In genomic region chr10:77638956-77639355, GRCm38 (mm10) we compare ENCODE assay signal across 20 mouse cellular contexts. TPM values are rescaled to one million over a fixed set of nuclear protein-coding genes. Genes with fewer than 3 reads are reported as not detected.
DNase-seq lines count a peak whose midpoint lies in the region; ATAC-seq lines count a peak whose summit lies in the region.
"Had no signal": no experiment of that assay in that cellular context is flagged by ENCODE, and none has a peak within 500 bp of the region (broad histone marks: within the 10 kb centered on the region; RNA-seq: fewer than 3 reads in every experiment).

No protein-coding gene starts in this region.

- H3K9ac ChIP-seq in heart, embryonic 12.5 days = no peak overlapping the region
- H3K9ac ChIP-seq: embryonic facial prominence, embryonic 13.5 days; forebrain, embryonic 15.5 days; hindbrain, embryonic 14.5 days; liver, embryonic 12.5 days; midbrain, embryonic 12.5 days; stomach, embryonic 15.5 days had no signal

- peak; percentile 60 for ATAC-seq in heart, embryonic 12.5 days (ENCODE audit: insufficient number of reproducible peaks, low FRiP score)
- ATAC-seq: forebrain, embryonic 15.5 days; liver, embryonic 12.5 days had no signal

- intact Hi-C loops in heart, postnatal 36 days (cut with DNase I) = no loop called here

- H3K4me1 ChIP-seq in heart, embryonic 12.5 days (replicated peaks) = peaks cover 59% of the 10 kb centered on the region

- peaks cover 47% of the 10 kb centered on the region for H3K36me3 ChIP-seq in heart, embryonic 12.5 days

- no peak overlapping the region for H3K4me2 ChIP-seq in heart, embryonic 12.5 days
- H3K4me2 ChIP-seq: embryonic facial prominence, embryonic 13.5 days; forebrain, embryonic 15.5 days; hindbrain, embryonic 14.5 days; liver, embryonic 12.5 days; midbrain, embryonic 12.5 days; stomach, embryonic 15.5 days had no signal

- no peaks in the 10 kb centered on the region for H3K27me3 ChIP-seq in heart, embryonic 12.5 days (replicated peaks)
- H3K27me3 ChIP-seq: embryonic facial prominence, embryonic 13.5 days; forebrain, embryonic 15.5 days; liver, embryonic 12.5 days; midbrain, embryonic 12.5 days; stomach, embryonic 15.5 days had no signal

- no peak overlapping the region for H3K4me3 ChIP-seq in heart, embryonic 12.5 days
- H3K4me3 ChIP-seq: embryonic facial prominence, embryonic 13.5 days; forebrain, embryonic 15.5 days; liver, embryonic 12.5 days; midbrain, embryonic 12.5 days; stomach, embryonic 15.5 days had no signal

- 56% methylated on average over 6 of the region's 6 CpGs for WGBS in heart, embryonic 12.5 days

- peak; percentile 28 to 37 for DNase-seq in heart, adult 9 months (ENCODE audit: low spot score in 2 of 2)
- DNase-seq in heart, postnatal 36 days = no peak
- DNase-seq in retina, postnatal 1 day = peak; percentile 43
- DNase-seq in retina, embryonic 14.5 days (ENCODE audit: low spot score) = no peak
- DNase-seq in kidney, postnatal 25 days = peak; percentile 53 to 77
- DNase-seq in c-Kit-positive CD71-positive TER-119-positive erythroid progenitor cells, embryonic 14.5 days (ENCODE audit: low spot score) = no peak
- no peak for DNase-seq in frontal cortex, postnatal 25 days (ENCODE audit: low spot score in 2 of 2)
- DNase-seq: cerebellum, adult 11 months; gastrocnemius, postnatal 14 days; lung, postnatal 36 days; thymus, postnatal 36 days had no signal

- peak overlapping the region; percentile 25; the same call in 1 of the 2 replicates for H3K27ac ChIP-seq in heart, embryonic 12.5 days (ENCODE audit: poor library complexity, severe bottlenecking)
- H3K27ac ChIP-seq: embryonic facial prominence, embryonic 13.5 days; forebrain, embryonic 15.5 days; hindbrain, embryonic 14.5 days; liver, embryonic 12.5 days; midbrain, embryonic 12.5 days; stomach, embryonic 15.5 days had no signal

- no peaks in the 10 kb centered on the region for H3K9me3 ChIP-seq in heart, embryonic 12.5 days (replicated peaks)
- H3K9me3 ChIP-seq: embryonic facial prominence, embryonic 13.5 days; forebrain, embryonic 15.5 days; liver, embryonic 12.5 days; midbrain, embryonic 12.5 days; stomach, embryonic 15.5 days had no signal

RNA-seq across cellular contexts. Expression of gene Ube2g2, which starts 16.9 kb away (rescaled TPM):
- 10 to 100 TPM; 65.2 to 73.4 TPM for total RNA-seq in heart, postnatal 36 days (2021)
- 69.5 and 72.8 TPM in 2 replicates for polyA plus RNA-seq in heart, embryonic 12.5 days (2016; fragmentation: Nextera tagmentation; extraction: Ambion mirVana)

RNA-seq across cellular contexts. Expression of gene Gm49325, which starts 33.0 kb away (rescaled TPM):
- total RNA-seq in heart, postnatal 36 days (2021) = 10 to 100 TPM; 10.6 to 17.6 TPM
- polyA plus RNA-seq in heart, embryonic 12.5 days (2016; fragmentation: Nextera tagmentation; extraction: Ambion mirVana) = 14.5 TPM in 1 of 2 replicates, not detected in the other

RNA-seq across cellular contexts. Expression of gene Sumo3, which starts 33.1 kb away (rescaled TPM):
- 10 to 100 TPM; 52.9 to 58.9 TPM for total RNA-seq in heart, postnatal 36 days (2021)
- polyA plus RNA-seq in heart, embryonic 12.5 days (2016; fragmentation: Nextera tagmentation; extraction: Ambion mirVana) = 177 and 184 TPM in 2 replicates

RNA-seq across cellular contexts. Expression of gene Tspear, which starts 47.4 kb away (rescaled TPM):
- total RNA-seq in heart, postnatal 36 days (2021) = not detected
- not detected in 2 replicates for polyA plus RNA-seq in heart, embryonic 12.5 days (2016; fragmentation: Nextera tagmentation; extraction: Ambion mirVana)
- total RNA-seq: gastrocnemius, postnatal 14 days had no signal

RNA-seq across cellular contexts. Expression of gene Gm19402, which starts 51.6 kb away (rescaled TPM):
- not detected for total RNA-seq in heart, postnatal 36 days (2021)
- not detected in 2 replicates for polyA plus RNA-seq in heart, embryonic 12.5 days (2016; fragmentation: Nextera tagmentation; extraction: Ambion mirVana)
- total RNA-seq: gastrocnemius, postnatal 14 days; layer of hippocampus, postnatal 14 days; left cerebral cortex, postnatal 36 days had no signal
- polyA plus RNA-seq: embryonic facial prominence, embryonic 13.5 days; forebrain, embryonic 15.5 days; hindbrain, embryonic 14.5 days; liver, embryonic 12.5 days; midbrain, embryonic 12.5 days; stomach, embryonic 15.5 days had no signal

Comparison
In these comparisons a context has a peak if more than half of its experiments do, and no peak if none do; other contexts are left out.
1. DNase-seq: peak in heart, adult 9 months (2 of 2), retina, postnatal 1 day (single experiment) and kidney, postnatal 25 days (2 of 2); none in heart, postnatal 36 days (0 of 2), retina, embryonic 14.5 days (single experiment), c-Kit-positive CD71-positive TER-119-positive erythroid progenitor cells, embryonic 14.5 days (single experiment) and frontal cortex, postnatal 25 days (0 of 2).